Mouse (Mus musculus) layer of hippocampus, adult 6 months (tissue): ENCODE data around the gene 2300002M23Rik. TPM values are rescaled to one million over a fixed set of nuclear protein-coding genes. Genes with fewer than 3 reads are reported as not detected.

ENCODE experiments used
- long read RNA-seq, 2 experiments: library from polyadenylated mRNA; unstranded; transcript quantifications; one replicate each; pipeline ENCODE4 v2.0.0; 2019 to 2020
- polyA plus RNA-seq: library from polyadenylated mRNA; unstranded; fragments of <200 nt; fragmentation: Nextera tagmentation; gene quantifications from 2 replicates; pipeline ENCODE4 v1.2.3, GENCODE M21; 2021

The 2300002M23Rik gene
- polyA plus RNA-seq, result 0.11 TPM in 1 of 2 replicates, not detected in the other
- long read RNA-seq, experiment 1, result 0 reads
- long read RNA-seq, experiment 2, result 0 reads

GRCm38 (mm10) chr17:35567150-35567549 is at the start of gene 2300002M23Rik:
Gene 2300002M23Rik (plus strand): TSS chr17:35567450.

GRCm38 (mm10) chr17:35532901-35533300 is 34.3 kb upstream of the 2300002M23Rik start, which contains the start of gene Psors1c2:
Gene Psors1c2 (plus strand): TSS chr17:35533201.

GRCm38 (mm10) chr17:35551881-35552414 is 15.3 kb upstream of the 2300002M23Rik start, which contains the start of gene Cdsn:
Gene Cdsn (plus strand): TSS chr17:35552128.

GRCm38 (mm10) chr17:35601249-35601648 is 34.0 kb downstream of the 2300002M23Rik start, which contains the start of gene Sfta2:
Gene Sfta2 (plus strand): TSS chr17:35601549.

Other genes starting within 250 kb of the 2300002M23Rik start
- gene H2-Q1, start 247.0 kb upstream of the 2300002M23Rik start, polyA plus RNA-seq, result 0.13 TPM in 1 of 2 replicates, not detected in the other
- gene H2-Q2, start 225.2 kb upstream of the 2300002M23Rik start, polyA plus RNA-seq, result 0.13 and 0.69 TPM in 2 replicates
- gene H2-Q4, start 187.8 kb upstream of the 2300002M23Rik start, polyA plus RNA-seq, result 0.09 and 0.36 TPM in 2 replicates
- 1.2 and 1.6 TPM in 2 replicates for gene H2-Q6, start 142.6 kb upstream of the 2300002M23Rik start, polyA plus RNA-seq
- gene H2-Q7, start 128.3 kb upstream of the 2300002M23Rik start, polyA plus RNA-seq, result 2.5 and 2.7 TPM in 2 replicates
- not detected in 2 replicates for gene H2-Q10, start 97.4 kb upstream of the 2300002M23Rik start, polyA plus RNA-seq
- not detected in 2 replicates for gene Pou5f1, start 61.4 kb upstream of the 2300002M23Rik start, polyA plus RNA-seq
- gene Tcf19, start 50.6 kb upstream of the 2300002M23Rik start, polyA plus RNA-seq, result 4.4 and 6.9 TPM in 2 replicates
- gene Cchcr1, start 50.4 kb upstream of the 2300002M23Rik start, polyA plus RNA-seq, result 0.92 and 1.5 TPM in 2 replicates
- not detected in 2 replicates for gene Psors1c2, start 34.2 kb upstream of the 2300002M23Rik start, polyA plus RNA-seq
- gene Cdsn, start 15.3 kb upstream of the 2300002M23Rik start, polyA plus RNA-seq, result 0.31 and 0.38 TPM in 2 replicates
- gene Sfta2, start 34.1 kb downstream of the 2300002M23Rik start, polyA plus RNA-seq, result not detected in 2 replicates
- gene Gm9573, start 59.2 kb downstream of the 2300002M23Rik start, polyA plus RNA-seq, result not detected in 2 replicates
- gene Mucl3, start 76.2 kb downstream of the 2300002M23Rik start, polyA plus RNA-seq, result not detected in 2 replicates
- gene Vars2, start 100.1 kb downstream of the 2300002M23Rik start, polyA plus RNA-seq, result 2.7 and 3.8 TPM in 2 replicates
- gene Gtf2h4, start 106.3 kb downstream of the 2300002M23Rik start, polyA plus RNA-seq, result 28.3 and 28.8 TPM in 2 replicates
- gene Ddr1, start 137.2 kb downstream of the 2300002M23Rik start, polyA plus RNA-seq, result 19.8 and 22.8 TPM in 2 replicates